Mouse (Mus musculus) stomach, postnatal 0 days (tissue): ENCODE measurements around the gene Eef2.

ENCODE experiments used
- CTCF ChIP-seq: IDR thresholded peaks from 2 replicates; pipeline ENCODE4 v1.5.1; 2016; ENCODE audit warnings: antibody characterized with exemption, low read depth, mild to moderate bottlenecking, moderate library complexity
- EP300 ChIP-seq: optimal IDR thresholded peaks from 2 replicates; pipeline ENCODE3; 2016; ENCODE audit warnings: antibody characterized with exemption

DNA sequence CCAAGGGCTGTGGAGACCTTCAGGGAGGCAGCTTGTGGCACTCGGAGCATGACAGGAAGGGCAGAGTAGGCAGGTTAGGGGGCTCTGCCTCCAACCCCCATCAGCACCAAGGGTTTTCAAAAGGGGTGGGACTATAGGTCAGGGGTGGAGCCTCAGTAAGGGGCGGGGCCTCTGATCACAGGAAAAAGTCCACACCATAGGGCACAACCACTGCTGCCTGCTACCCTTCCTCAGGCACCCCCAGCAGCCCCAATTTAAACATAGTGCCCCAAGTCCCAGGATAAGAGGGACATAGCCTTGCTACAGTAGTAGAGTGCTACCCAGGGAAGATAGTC lies 14.1 kb upstream of the Eef2 start:
- TF ChIP-seq EP300 (no peak), CTCF (no peak)
